13 mouse cellular contexts compared by ENCODE assay signal in genomic region chr14:76678512-76679134, GRCm38 (mm10).
DNase-seq lines count a peak whose midpoint lies in the region; ATAC-seq and TF ChIP-seq lines count a peak whose summit lies in the region.
"Had no signal": no experiment of that assay in that cellular context is flagged by ENCODE, and none has a peak within 500 bp of the region (broad histone marks: within the 10 kb centered on the region; RNA-seq: fewer than 3 reads in every experiment).

No protein-coding gene starts in this region.

- peaks cover 20% of the 10 kb centered on the region for H3K4me1 ChIP-seq in heart, embryonic 11.5 days (ENCODE audit: control insufficient read depth, insufficient read depth, low read length)
- peaks cover 49% of the 10 kb centered on the region for H3K4me1 ChIP-seq in midbrain, embryonic 10.5 days
- H3K4me1 ChIP-seq in midbrain, embryonic 16.5 days (ENCODE audit: control insufficient read depth, insufficient read depth, low read length), result no peaks in the 10 kb centered on the region
- no peaks in the 10 kb centered on the region for H3K4me1 ChIP-seq in cortical plate, adult 2 months (ENCODE audit: control insufficient read depth, insufficient read depth, low read length)

- no peaks in the 10 kb centered on the region for H3K9me3 ChIP-seq in heart, embryonic 11.5 days (replicated peaks; ENCODE audit: control insufficient read depth, low read length)
- H3K9me3 ChIP-seq in midbrain, embryonic 10.5 days (replicated peaks), result no peaks in the 10 kb centered on the region
- no peaks in the 10 kb centered on the region for H3K9me3 ChIP-seq in midbrain, embryonic 16.5 days (replicated peaks; ENCODE audit: control insufficient read depth, low read length, poor library complexity, severe bottlenecking)
- H3K9me3 ChIP-seq: liver, embryonic 12.5 days had no signal

- H3K27ac ChIP-seq in heart, embryonic 11.5 days (ENCODE audit: low read depth, low read length), result no peak overlapping the region
- H3K27ac ChIP-seq in midbrain, embryonic 10.5 days (replicated peaks), result peak overlapping the region; percentile 82
- no peak overlapping the region for H3K27ac ChIP-seq in midbrain, embryonic 16.5 days (ENCODE audit: low read length)
- H3K27ac ChIP-seq in cortical plate, adult 2 months (ENCODE audit: insufficient read depth, low read length), result 0 out of 2 replicates have a peak overlapping the region, but pooled peaks have one; percentile 45
- H3K27ac ChIP-seq: liver, embryonic 12.5 days had no signal

- intact Hi-C loops in heart, postnatal 14 days (cut with DNase I), result no loop called here

- no peaks in the 10 kb centered on the region for H3K27me3 ChIP-seq in heart, embryonic 11.5 days (ENCODE audit: control insufficient read depth, insufficient read depth, low read length)
- no peaks in the 10 kb centered on the region for H3K27me3 ChIP-seq in midbrain, embryonic 10.5 days (ENCODE audit: low read depth, poor library complexity, severe bottlenecking)
- H3K27me3 ChIP-seq in midbrain, embryonic 16.5 days (ENCODE audit: control insufficient read depth, insufficient read depth, low read depth, low read length), result no peaks in the 10 kb centered on the region
- H3K27me3 ChIP-seq: liver, embryonic 12.5 days; Patski had no signal

- no peak for ATAC-seq in heart, embryonic 11.5 days (replicated peaks; ENCODE audit: insufficient number of reproducible peaks, low FRiP score, low TSS enrichment)
- no peak for ATAC-seq in midbrain, embryonic 16.5 days
- ATAC-seq: CD4-positive, CD25-positive, alpha-beta regulatory T cell, adult 4 months; forebrain, postnatal 0 days; liver, embryonic 12.5 days; Patski had no signal

- DNase-seq in heart, postnatal 14 days, result peak; percentile 53 to 58
- DNase-seq in midbrain, embryonic 10.5 days (ENCODE audit: low spot score), result peak; percentile 50
- DNase-seq in gastrocnemius, adult 18-20 months (ENCODE audit: low spot score), result peak; percentile 56
- DNase-seq in right cerebral cortex, postnatal 10 days (ENCODE audit: low spot score in 2 of 2), result no peak
- DNase-seq: adrenal gland, adult 2 months; forebrain, postnatal 0 days; thymus, postnatal 4 days had no signal

- no peak overlapping the region for H3K4me2 ChIP-seq in heart, embryonic 11.5 days
- no peak overlapping the region for H3K4me2 ChIP-seq in midbrain, embryonic 16.5 days (ENCODE audit: low read length)
- H3K4me2 ChIP-seq: liver, embryonic 12.5 days had no signal

- no peak for TF ChIP-seq POLR2A in cortical plate, adult 2 months (IDR thresholded peaks at IDR 0.05; ENCODE audit: extremely low read depth, insufficient read depth, low read length)

- 50% methylated on average over 5 of the region's 5 CpGs for WGBS in heart, embryonic 11.5 days (ENCODE audit: insufficient replicate concordance)
- WGBS in midbrain, embryonic 10.5 days, result 22% methylated on average over 5 of the region's 5 CpGs
- WGBS in midbrain, embryonic 16.5 days, result 20% methylated on average over 5 of the region's 5 CpGs

- no peak for TF ChIP-seq CTCF in cortical plate, adult 2 months (IDR thresholded peaks at IDR 0.05; ENCODE audit: extremely low read depth, insufficient read depth, low read length)

- no peak overlapping the region for H3K9ac ChIP-seq in heart, embryonic 11.5 days (ENCODE audit: low read depth, low read length)
- H3K9ac ChIP-seq in midbrain, embryonic 16.5 days (ENCODE audit: low read depth, low read length), result no peak overlapping the region
- H3K9ac ChIP-seq: forebrain, postnatal 0 days; liver, embryonic 12.5 days had no signal

- H3K4me3 ChIP-seq in heart, embryonic 11.5 days (ENCODE audit: low read depth, low read length), result no peak overlapping the region
- no peak overlapping the region for H3K4me3 ChIP-seq in midbrain, embryonic 10.5 days
- H3K4me3 ChIP-seq in midbrain, embryonic 16.5 days (ENCODE audit: low read depth, low read length), result no peak overlapping the region
- H3K4me3 ChIP-seq in cortical plate, adult 2 months (ENCODE audit: insufficient read depth, low read length), result no peak overlapping the region
- H3K4me3 ChIP-seq: liver, embryonic 12.5 days had no signal

- H3K36me3 ChIP-seq in heart, embryonic 11.5 days (ENCODE audit: control insufficient read depth, insufficient read depth, low read length), result no peaks in the 10 kb centered on the region
- no peaks in the 10 kb centered on the region for H3K36me3 ChIP-seq in midbrain, embryonic 10.5 days
- H3K36me3 ChIP-seq in midbrain, embryonic 16.5 days (ENCODE audit: control insufficient read depth, insufficient read depth, low read length), result no peaks in the 10 kb centered on the region
- H3K36me3 ChIP-seq: liver, embryonic 12.5 days had no signal

Comparison
In these comparisons a context has a peak if more than half of its experiments do, and no peak if none do; other contexts are left out.
1. H3K27ac ChIP-seq: peak in midbrain, embryonic 10.5 days (single experiment) and cortical plate, adult 2 months (single experiment); none in heart, embryonic 11.5 days (single experiment) and midbrain, embryonic 16.5 days (single experiment).
2. DNase-seq: peak in heart, postnatal 14 days (2 of 2), midbrain, embryonic 10.5 days (single experiment) and gastrocnemius, adult 18-20 months (single experiment); none in right cerebral cortex, postnatal 10 days (0 of 2).